Mouse (Mus musculus) T-cell, adult 2 months (primary cell): ENCODE measurements around the gene Ascc2.
"Not testable (repeated sequence)": the region's sequence is repeated elsewhere in the genome, so short reads cannot be mapped to it uniquely, and the experiment has no call there.

Experiments
- DNase-seq: peaks from one replicate; pipeline ENCODE4 v3.0.0; 2022; ENCODE audit warnings: low spot score

The Ascc2 gene

GRCm38 (mm10) chr11:4633420-4633819 lies 4.1 kb upstream of the Ascc2 start:
- DNase-seq, result no peak

- DNase-seq, result no peak
Measured at GRCm38 (mm10) chr11:4634395-4634794, 3.2 kb upstream of the Ascc2 start.

- DNase-seq, result no peak
Measured at GRCm38 (mm10) chr11:4636782-4637342, 685 bp upstream of the Ascc2 start.

- DNase-seq, result peak; percentile 5
Measured at GRCm38 (mm10) chr11:4638261-4638660, 714 bp downstream of the Ascc2 start.

GRCm38 (mm10) chr11:4641185-4641584 lies 3.6 kb downstream of the Ascc2 start:
- no peak for DNase-seq

GRCm38 (mm10) chr11:4643722-4644121 lies 6.2 kb downstream of the Ascc2 start:
- no peak for DNase-seq

- DNase-seq, result not testable (repeated sequence)
Measured at GRCm38 (mm10) chr11:4645180-4645579, 7.6 kb downstream of the Ascc2 start.

GRCm38 (mm10) chr11:4646409-4646808 lies 8.9 kb downstream of the Ascc2 start:
- no peak for DNase-seq

- DNase-seq, result no peak
Measured at GRCm38 (mm10) chr11:4659818-4660217, 22.3 kb downstream of the Ascc2 start.

GRCm38 (mm10) chr11:4660309-4661025 lies 22.9 kb downstream of the Ascc2 start:
- DNase-seq, result no peak

GRCm38 (mm10) chr11:4661324-4661723 lies 23.8 kb downstream of the Ascc2 start:
- DNase-seq, result no peak

GRCm38 (mm10) chr11:4661871-4662495 lies 24.4 kb downstream of the Ascc2 start:
- no peak for DNase-seq

- DNase-seq, result no peak
Measured at GRCm38 (mm10) chr11:4662496-4662878, 24.9 kb downstream of the Ascc2 start.

GRCm38 (mm10) chr11:4671736-4672135 lies 34.2 kb downstream of the Ascc2 start:
- no peak for DNase-seq

GRCm38 (mm10) chr11:4674593-4674992 lies 37.0 kb downstream of the Ascc2 start:
- DNase-seq, result no peak

GRCm38 (mm10) chr11:4675126-4675562 lies 37.6 kb downstream of the Ascc2 start:
- no peak for DNase-seq

GRCm38 (mm10) chr11:4675693-4676092 lies 38.1 kb downstream of the Ascc2 start:
- DNase-seq, result no peak

- no peak for DNase-seq
Measured at GRCm38 (mm10) chr11:4677250-4677872, 39.8 kb downstream of the Ascc2 start.

GRCm38 (mm10) chr11:4678700-4679440 lies 41.3 kb downstream of the Ascc2 start:
- DNase-seq, result no peak

GRCm38 (mm10) chr11:4679441-4679832 lies 41.9 kb downstream of the Ascc2 start:
- no peak for DNase-seq

GRCm38 (mm10) chr11:4680126-4680525 lies 42.6 kb downstream of the Ascc2 start:
- DNase-seq, result no peak

- no peak for DNase-seq
Measured at GRCm38 (mm10) chr11:4683516-4683915, 46.0 kb downstream of the Ascc2 start.
